ENCODE assay signal across 8 mouse cellular contexts in the genomic region with DNA sequence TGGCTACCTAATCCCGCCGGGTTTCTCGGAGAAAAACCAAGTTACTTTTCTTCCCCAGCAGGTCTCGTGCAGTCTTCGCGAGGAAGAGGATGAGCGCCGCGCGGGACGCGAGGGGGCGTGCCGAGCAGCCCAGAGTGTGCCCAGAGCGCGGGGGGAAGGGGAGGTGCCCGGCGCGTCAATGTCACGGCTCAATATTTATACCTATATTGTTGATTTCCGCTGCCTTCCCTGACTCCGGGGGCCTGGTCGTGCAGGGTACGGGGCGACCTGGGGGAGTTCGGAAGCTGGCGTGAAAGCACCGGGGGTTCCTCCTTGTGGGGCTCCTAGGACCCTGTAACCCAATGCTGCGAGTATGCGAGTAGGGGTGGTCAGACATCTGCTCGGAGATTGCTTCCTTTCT.
DNase-seq lines count a peak whose midpoint lies in the region; ATAC-seq and TF ChIP-seq lines count a peak whose summit lies in the region.

No protein-coding gene starts in this region.

- ATAC-seq in intestine, embryonic 14.5 days (replicated peaks; ENCODE audit: low FRiP score, low TSS enrichment, low read depth), result peak; percentile 33; the same call in 1 of the 2 replicates
- ATAC-seq in stomach, postnatal 0 days (ENCODE audit: low FRiP score, low TSS enrichment), result peak; percentile 45; the same call in 1 of the 2 replicates

- intact Hi-C loops in left cerebral cortex, adult 2 months (cut with DNase I), result no loop called here
- intact Hi-C loops in left cerebral cortex, postnatal 25 days (cut with DNase I), result no loop called here

- no peaks in the 10 kb centered on the region for H3K9me3 ChIP-seq in intestine, embryonic 14.5 days (ENCODE audit: control insufficient read depth, low read length)
- no peaks in the 10 kb centered on the region for H3K9me3 ChIP-seq in stomach, postnatal 0 days (ENCODE audit: control insufficient read depth, low read length)

- H3K4me1 ChIP-seq in embryonic fibroblast, embryonic 13.5 days (ENCODE audit: control insufficient read depth, insufficient read depth, low read length), result no peaks in the 10 kb centered on the region
- peaks cover 5% of the 10 kb centered on the region; the same call in 1 of the 2 replicates for H3K4me1 ChIP-seq in intestine, embryonic 14.5 days (replicated peaks; ENCODE audit: control insufficient read depth, insufficient read depth, low read length)
- H3K4me1 ChIP-seq in stomach, postnatal 0 days (replicated peaks; ENCODE audit: control insufficient read depth, insufficient read depth), result no peaks in the 10 kb centered on the region

- no peak for TF ChIP-seq EP300 in stomach, postnatal 0 days (optimal IDR thresholded peaks at IDR 0.05)

- H3K9ac ChIP-seq in intestine, embryonic 14.5 days (ENCODE audit: low read length), result peak overlapping the region; percentile 37
- peak overlapping the region; percentile 47 for H3K9ac ChIP-seq in stomach, postnatal 0 days (ENCODE audit: low read length)

- no peak for DNase-seq in left cerebral cortex, adult 2 months (ENCODE audit: extremely low spot score in 1 of 2, low spot score in 2 of 2)
- no peak for DNase-seq in left cerebral cortex, postnatal 25 days (ENCODE audit: low spot score in 2 of 2)
- DNase-seq in ZHBTc4 (ENCODE audit: low read depth, low spot score) (peak; percentile 40), adipocyte (ENCODE audit: low spot score) (no peak)
- DNase-seq in intestine, embryonic 14.5 days (ENCODE audit: low spot score), result peak; percentile 75
- peak; percentile 7 for DNase-seq in lung, postnatal 10 days
- peak; percentile 26 for DNase-seq in stomach, postnatal 0 days (ENCODE audit: low spot score)

- WGBS in intestine, embryonic 14.5 days, result 1% methylated on average over 29 of the region's 31 CpGs
- 1% methylated on average over 29 of the region's 31 CpGs for WGBS in stomach, postnatal 0 days

- H3K27me3 ChIP-seq in intestine, embryonic 14.5 days (replicated peaks; ENCODE audit: control insufficient read depth, insufficient read depth, low read length), result peaks cover 25% of the 10 kb centered on the region
- H3K27me3 ChIP-seq in stomach, postnatal 0 days (ENCODE audit: control insufficient read depth, insufficient read depth, low read length), result peaks cover 4% of the 10 kb centered on the region; the same call in 1 of the 2 replicates

- peak overlapping the region; percentile 99 for H3K4me2 ChIP-seq in intestine, embryonic 14.5 days (ENCODE audit: low read length)
- H3K4me2 ChIP-seq in stomach, postnatal 0 days (replicated peaks; ENCODE audit: low read depth), result peak overlapping the region; percentile 99

- no peaks in the 10 kb centered on the region for H3K36me3 ChIP-seq in intestine, embryonic 14.5 days (ENCODE audit: control insufficient read depth, insufficient read depth, low read length)
- no peaks in the 10 kb centered on the region for H3K36me3 ChIP-seq in stomach, postnatal 0 days (ENCODE audit: control insufficient read depth, insufficient read depth, low read length)

- no peak for TF ChIP-seq POLR2A in embryonic fibroblast, embryonic 13.5 days (IDR thresholded peaks at IDR 0.05; ENCODE audit: low read depth, low read length)

- no peak for TF ChIP-seq CTCF in left cerebral cortex, adult 2 months (IDR thresholded peaks at IDR 0.05)
- TF ChIP-seq CTCF in embryonic fibroblast, embryonic 13.5 days (IDR thresholded peaks at IDR 0.05; ENCODE audit: borderline replicate concordance, insufficient read depth, low read length), result no peak
- peak; percentile 29; the same call in 1 of the 2 replicates for TF ChIP-seq CTCF in stomach, postnatal 0 days (IDR thresholded peaks at IDR 0.05; ENCODE audit: low read depth)

- H3K27ac ChIP-seq in left cerebral cortex, adult 2 months, result no peak overlapping the region
- no peak overlapping the region for H3K27ac ChIP-seq in embryonic fibroblast, embryonic 13.5 days (ENCODE audit: insufficient read depth, low read length)
- no peak overlapping the region for H3K27ac ChIP-seq in intestine, embryonic 14.5 days (ENCODE audit: low read depth)
- no peak overlapping the region for H3K27ac ChIP-seq in stomach, postnatal 0 days (replicated peaks)

- H3K4me3 ChIP-seq in left cerebral cortex, adult 2 months, result peak overlapping the region; percentile 50
- peak overlapping the region; percentile 60 for H3K4me3 ChIP-seq in embryonic fibroblast, embryonic 13.5 days (ENCODE audit: insufficient read depth, low read length)
- H3K4me3 ChIP-seq in intestine, embryonic 14.5 days (ENCODE audit: low read depth, low read length), result peak overlapping the region; percentile 62
- H3K4me3 ChIP-seq in stomach, postnatal 0 days (ENCODE audit: low read depth, low read length), result peak overlapping the region; percentile 56

Comparison
In these comparisons a context has a peak if more than half of its experiments do, and no peak if none do; other contexts are left out.
1. DNase-seq: peak in ZHBTc4 (single experiment), intestine, embryonic 14.5 days (single experiment), lung, postnatal 10 days (single experiment) and stomach, postnatal 0 days (single experiment); none in left cerebral cortex, adult 2 months (0 of 2), left cerebral cortex, postnatal 25 days (0 of 2) and adipocyte (single experiment).
2. Peak in every context shown above with its lines, with median percentiles within 50 percentile points of each other: H3K4me3 ChIP-seq.